Mouse (Mus musculus) c-Kit-positive CD71-positive TER-119-positive erythroid progenitor cells, embryonic 14.5 days (primary cell): ENCODE data around the gene Nxph3.

Experiments
- DNase-seq: peaks from one replicate; pipeline ENCODE4 v3.0.0-alpha.2; 2013; ENCODE audit warnings: low spot score

Nxph3 gene

DNA sequence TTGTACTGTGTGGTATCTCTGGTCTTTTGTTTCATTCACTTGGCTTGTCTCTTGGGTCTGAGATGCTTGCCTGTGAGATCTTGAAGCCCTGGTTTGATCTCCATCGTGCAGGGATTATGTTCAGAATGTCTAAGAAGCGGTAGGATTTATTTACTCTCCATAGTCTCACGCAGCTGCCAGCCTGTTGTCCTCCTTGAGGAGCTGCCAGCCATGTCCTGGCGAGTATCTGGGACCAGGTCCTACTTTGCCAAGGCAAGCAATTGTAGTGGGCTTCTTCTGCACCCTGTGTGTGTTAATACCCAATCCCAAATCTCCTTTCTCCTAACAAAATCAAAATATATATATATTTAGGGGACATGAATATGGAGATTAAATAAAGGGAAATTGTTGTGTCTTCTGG, 21.4 kb downstream of the Nxph3 start:
- no peak for DNase-seq

DNA sequence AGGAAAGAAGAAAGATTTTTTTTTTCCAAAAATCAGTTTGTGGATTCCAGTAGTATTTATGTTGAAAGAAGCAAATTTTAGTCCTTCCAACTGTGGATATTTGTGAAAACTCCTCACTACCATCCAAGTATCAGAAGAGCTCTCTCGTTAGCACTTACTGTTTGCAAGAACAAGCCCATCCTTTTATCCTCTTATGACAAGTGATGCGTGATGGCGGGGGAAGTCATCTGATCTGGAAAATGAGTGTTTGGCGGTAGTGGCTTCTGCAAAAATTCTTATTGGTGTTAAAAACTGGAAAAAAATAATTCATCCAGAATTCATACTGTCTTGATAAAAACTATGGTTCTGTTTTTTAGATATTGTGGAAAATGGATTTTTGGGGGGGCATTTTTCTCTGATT, 22.1 kb downstream of the Nxph3 start:
- DNase-seq: no peak

DNA sequence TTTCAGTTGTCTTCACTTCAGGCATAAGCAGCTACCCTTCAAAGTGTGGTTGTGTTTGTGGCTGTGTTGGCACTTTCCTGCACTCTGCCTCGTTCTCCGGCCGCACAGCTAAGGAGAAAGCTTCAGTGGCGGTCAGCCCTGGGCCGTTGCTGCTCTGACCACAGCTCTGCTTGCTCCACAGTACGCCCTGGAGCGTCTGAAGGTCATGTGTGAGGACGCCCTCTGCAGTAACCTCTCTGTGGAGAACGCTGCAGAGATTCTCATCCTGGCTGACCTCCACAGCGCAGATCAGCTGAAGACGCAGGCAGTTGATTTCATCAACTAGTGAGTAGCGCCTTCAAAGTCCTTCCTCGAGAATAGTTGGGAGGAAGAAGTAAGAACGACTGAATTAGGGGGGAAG, 24.3 kb downstream of the Nxph3 start:
- DNase-seq: no peak

DNA sequence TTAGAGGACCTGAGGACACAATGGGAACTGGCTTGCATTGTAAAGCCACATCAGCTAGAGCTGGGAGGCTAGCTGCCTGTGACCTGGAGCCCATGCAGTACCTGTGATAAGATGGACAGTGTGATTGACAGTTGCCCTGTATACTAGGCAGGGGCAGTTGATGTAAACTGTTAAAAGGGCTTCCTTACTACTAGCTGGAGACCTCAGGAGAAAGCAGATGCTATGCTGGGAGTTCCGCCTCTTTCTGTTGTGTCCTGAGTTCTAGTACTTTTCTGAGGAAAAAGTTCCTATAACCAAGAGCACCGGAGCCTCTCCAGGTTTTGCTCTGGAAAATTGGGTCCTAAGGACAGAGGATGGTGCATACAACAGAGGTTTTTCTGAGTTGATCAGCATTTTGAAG, 27.1 kb downstream of the Nxph3 start:
- DNase-seq: no peak

DNA sequence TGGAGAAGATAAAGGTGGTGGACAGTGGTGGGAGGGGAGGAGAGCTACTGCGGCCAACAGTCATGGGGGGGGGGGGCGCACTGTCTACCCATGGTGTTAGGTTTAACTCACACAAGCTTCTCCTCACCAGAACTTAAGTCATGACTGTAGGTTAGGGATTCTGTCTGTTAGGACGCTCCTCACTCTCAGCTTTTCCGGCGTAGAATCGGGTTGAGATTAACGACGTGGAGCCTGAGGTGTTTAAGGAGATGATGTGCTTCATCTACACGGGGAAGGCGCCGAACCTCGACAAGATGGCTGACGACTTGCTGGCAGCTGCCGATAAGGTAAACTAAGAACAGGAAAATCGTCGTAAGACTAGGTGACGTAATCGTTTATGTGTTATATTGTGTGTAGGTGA, 28.7 kb downstream of the Nxph3 start:
- no peak for DNase-seq

DNA sequence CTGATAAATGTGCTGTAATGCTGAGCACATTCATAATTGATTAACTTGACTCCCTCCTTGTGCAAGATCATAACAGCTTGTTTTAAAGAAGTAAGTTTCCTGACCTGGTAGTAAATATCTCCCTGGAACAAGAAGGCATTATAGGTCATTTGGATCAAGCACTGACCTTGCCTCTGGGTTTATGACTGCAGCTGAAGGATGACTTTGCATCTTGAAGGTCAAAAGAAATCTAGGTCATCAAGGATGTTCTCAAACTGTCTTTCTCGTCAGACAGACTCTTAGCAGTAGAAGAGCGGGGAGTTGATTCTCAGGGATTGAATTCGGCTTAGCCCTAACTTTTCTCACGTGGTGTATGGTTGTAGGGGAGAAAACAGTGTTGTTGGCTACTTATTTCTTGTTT, 33.7 kb downstream of the Nxph3 start:
- no peak for DNase-seq

DNA sequence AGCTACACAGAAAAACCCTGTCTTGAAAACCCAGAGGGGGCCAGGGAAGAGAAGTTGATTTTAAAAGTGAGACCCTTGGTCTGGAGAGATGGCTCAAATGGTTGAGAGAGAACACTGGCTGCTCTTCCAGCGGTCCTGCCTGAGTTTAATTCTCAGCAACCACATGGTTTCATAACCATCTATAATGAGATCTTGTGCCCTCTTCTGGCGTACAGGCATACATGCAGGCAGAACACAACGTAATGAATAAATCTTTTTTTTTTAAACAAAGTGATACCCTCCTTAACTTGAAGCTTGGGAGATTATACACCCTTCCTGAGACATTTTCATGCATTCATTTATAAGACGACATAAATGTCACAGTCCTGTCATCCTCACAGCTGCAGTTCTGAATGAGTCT, 34.9 kb downstream of the Nxph3 start:
- no peak for DNase-seq

DNA sequence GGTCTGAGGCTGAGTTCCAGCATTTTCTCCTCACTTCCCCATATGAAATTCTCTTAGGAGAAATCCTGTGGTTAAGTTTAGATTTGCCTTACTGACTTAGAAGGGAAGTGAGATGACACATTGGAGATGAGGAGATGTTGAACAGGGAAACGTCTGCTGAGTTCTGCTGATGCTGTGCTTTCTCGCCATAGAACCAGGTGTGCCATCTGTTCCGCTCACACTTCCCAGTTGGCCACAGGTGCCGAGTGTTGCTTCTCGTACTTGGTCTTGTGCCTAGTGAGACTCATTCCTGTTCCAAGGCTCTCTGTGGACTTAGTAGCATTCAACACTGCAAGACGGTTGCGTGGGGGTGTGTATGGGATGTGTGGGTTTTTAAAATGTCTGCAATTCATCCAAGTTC, 38.0 kb downstream of the Nxph3 start:
- DNase-seq: no peak

DNA sequence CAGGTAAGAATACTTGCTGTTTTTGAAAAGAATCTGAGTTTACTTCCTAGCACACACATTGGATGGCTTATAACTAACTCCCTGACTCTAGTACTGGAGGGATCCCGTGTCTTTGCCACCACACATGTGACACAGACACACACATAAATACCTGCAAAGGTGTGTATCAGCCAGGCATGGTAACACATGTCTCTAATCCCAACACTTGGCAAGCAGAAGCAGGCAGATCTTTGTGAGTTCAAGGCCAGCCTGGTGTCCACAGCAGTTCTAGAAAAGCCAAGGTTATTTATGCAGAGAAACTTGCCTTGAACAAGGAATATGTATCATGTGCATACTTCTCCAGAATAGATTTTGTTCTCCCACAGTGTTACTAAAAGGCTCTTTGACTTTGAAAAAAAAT, 40.9 kb downstream of the Nxph3 start:
- DNase-seq: no peak

DNA sequence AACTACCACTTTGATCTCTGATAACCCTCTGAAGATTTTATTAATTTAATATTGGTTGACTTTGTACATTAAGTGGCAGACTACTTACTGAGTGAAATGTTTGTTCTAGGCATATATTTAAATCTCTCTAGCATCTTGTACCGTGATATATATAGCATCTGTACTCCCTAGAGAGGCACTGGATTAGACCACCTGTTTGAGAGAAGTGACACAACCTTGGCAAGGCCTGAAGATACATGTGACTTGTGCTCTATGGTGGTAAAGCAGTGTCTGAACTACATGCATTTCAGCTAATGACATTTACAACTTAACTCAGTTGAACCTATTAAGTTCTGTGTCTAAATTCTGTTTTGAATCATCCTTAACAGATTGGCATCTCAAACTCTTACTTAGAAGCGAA, 41.4 kb downstream of the Nxph3 start:
- no peak for DNase-seq

DNA sequence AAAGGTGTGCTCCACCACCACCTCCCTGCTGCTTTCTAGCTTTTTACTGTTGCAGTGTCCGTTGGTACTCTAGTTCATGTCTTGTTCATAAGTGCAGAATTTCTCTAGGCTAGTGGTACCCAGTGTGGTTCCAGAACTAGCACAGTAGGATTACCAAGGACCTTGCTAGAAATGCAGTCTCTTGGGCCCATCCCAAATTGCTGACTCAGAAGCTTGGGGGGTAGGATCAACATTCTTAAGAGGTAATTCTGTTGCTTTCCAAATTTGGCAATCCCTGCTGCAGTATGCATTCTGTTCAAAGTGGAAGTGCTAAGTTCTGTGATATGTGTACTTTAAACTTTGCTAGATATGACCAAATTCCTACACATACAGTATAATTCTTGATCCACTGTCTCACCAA, 46.6 kb downstream of the Nxph3 start:
- no peak for DNase-seq

DNA sequence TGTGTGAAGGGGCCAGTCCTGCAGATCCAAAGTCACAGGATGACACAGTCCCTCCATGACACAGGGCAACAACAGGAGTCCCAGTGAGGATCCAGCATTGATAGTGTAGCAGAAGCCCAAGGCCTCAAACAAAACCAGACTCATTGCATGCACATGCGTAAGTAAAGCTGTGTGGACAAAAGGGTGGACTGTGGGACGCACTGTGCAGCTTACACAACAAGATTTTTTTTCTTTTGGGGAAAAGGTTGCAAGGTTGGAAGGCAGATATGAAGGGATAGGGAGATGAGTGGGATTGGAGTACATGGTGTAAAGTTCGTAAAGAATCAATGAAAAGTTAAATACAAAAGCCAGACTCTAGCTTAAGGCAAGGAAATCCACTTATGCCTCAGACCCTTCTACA, 52.2 kb downstream of the Nxph3 start:
- DNase-seq: no peak

DNA sequence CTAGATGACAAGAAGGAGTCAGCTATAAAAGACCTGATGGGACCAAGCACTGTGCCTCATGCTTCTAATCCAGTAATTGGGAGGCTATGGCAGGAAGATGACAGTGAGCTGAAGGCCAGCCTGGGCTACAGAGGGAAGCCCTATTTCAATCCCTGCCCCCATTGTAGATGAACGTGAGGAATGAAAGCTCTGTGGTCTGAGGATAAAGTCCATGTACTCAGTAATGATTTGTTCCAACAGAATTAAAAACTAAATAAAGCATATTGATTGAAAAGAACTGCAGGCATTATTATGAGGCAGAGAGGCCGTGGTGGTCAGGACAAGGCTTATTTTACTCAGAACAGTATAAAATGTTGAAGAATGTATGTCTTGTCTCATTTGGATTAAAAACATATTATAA, 53.5 kb downstream of the Nxph3 start:
- DNase-seq: no peak
